Mouse (Mus musculus) left cerebral cortex, postnatal 14 days (tissue): ENCODE measurements around the gene Tns3. TPM values are rescaled to one million over a fixed set of nuclear protein-coding genes. Genes with fewer than 3 reads are reported as not detected.
A peak's percentile ranks its signal among the peaks of the same experiment; 100 is the strongest.
"Not testable (repeated sequence)": the region's sequence is repeated elsewhere in the genome, so short reads cannot be mapped to it uniquely, and the experiment has no call there.

Source experiments
- DNase-seq, 2 experiments: peaks; one replicate each; pipeline ENCODE4 v3.0.0; 2021 to 2022; ENCODE audit warnings: low spot score in 2 of 2, mixed read lengths in 1 of 2
- intact Hi-C: fragments of 180-260 bp; cut with DNase I; formaldehyde crosslinking; loops from one replicate; pipeline ENCODE4 v1.15.1; 2025
- total RNA-seq, 2 experiments: library from RNA; stranded (reverse); gene quantifications; 2 replicates each; pipeline ENCODE4 v1.2.3; 2021

The Tns3 gene
- total RNA-seq, 2 experiments from 2014 or later: 37.5 to 40.8 TPM

DNA sequence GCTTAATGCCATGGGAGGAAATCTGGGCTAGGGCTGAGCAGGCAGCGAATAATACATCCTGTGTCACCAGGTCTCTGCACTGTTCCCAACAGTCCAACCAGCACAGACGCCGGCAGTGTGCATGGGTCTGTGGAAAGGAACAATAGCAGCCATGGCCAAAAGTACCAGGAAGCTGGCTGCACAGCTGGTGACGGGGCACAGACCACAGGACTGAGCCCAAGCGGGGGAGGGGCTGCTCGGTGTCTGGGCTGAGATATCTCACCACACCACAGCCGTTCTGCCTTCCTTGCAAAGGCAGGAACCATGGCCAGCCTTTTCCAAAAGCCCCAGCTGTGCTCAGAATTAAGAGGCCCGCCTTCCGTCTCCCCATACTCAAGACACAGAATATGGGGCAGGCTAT lies 107.3 kb downstream of the Tns3 start:
- intact Hi-C loops: no loop called here
- DNase-seq: peak; percentile 30 to 59

DNA sequence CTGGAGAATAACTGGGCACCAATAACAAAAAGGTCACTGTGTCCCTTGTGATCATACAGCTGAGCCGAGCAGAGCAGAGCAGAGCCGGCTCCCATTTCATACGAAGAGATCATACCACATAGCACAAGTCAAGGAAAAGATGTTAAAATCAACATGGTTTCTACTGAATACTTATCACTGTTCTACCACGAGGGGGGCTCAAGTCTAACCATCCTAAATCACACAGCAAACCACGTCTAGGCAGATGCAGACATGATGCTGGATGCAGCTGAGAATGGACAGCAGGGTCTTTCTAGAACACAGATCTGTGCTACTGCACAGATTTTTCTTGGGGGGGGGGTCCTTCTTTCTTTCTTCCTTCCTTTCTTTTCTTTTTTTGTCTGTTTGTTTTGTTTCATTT lies 112.6 kb downstream of the Tns3 start:
- intact Hi-C loops: no loop called here
- no peak for DNase-seq

DNA sequence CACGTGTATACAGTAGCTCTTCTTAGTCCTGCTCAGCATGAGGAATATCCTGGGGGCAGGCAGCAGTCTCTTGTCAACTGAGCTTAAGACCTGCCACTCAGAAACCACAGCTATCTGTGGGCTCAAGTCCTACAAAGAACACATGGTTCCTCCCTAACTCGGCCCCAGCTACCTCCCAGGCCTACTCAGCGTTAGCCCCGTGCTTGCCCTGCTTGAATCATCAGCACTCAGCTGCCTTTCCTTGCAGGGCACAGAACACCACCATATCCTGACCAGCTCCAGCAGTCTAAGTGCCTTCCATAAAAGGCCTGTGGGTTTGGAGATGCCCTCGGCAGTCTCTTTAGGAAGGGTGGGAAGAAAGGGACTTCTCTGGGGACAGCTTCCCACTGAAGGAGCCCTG lies 116.7 kb downstream of the Tns3 start:
- intact Hi-C loops: loop anchor here (10.0 kb wide), 1 partner anchor 117 kb away; the partner anchor contains the start of gene Tns3
- DNase-seq: no peak

DNA sequence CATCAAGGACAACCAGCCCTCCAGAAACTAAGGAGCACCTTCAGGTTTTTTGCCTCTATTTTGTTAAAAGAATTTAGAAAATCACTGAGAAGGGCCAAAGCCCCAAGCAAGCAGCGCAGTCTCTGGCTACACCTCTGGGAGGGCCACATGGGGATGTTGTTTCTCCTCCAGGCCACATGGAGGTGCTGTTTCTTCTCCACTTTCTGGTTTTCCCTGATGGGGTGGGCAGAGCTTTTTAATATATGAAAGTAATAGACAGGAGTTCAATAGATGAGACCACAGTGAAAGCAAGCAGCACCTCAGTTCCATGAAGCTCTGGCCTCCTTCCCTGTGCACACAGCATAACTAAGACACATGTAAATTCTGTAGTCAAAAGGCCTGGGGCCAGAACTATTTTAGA lies 118.5 kb downstream of the Tns3 start:
- intact Hi-C loops: loop anchor here (10.0 kb wide), 1 partner anchor 119 kb away; the partner anchor contains the start of gene Tns3
- DNase-seq: no peak

DNA sequence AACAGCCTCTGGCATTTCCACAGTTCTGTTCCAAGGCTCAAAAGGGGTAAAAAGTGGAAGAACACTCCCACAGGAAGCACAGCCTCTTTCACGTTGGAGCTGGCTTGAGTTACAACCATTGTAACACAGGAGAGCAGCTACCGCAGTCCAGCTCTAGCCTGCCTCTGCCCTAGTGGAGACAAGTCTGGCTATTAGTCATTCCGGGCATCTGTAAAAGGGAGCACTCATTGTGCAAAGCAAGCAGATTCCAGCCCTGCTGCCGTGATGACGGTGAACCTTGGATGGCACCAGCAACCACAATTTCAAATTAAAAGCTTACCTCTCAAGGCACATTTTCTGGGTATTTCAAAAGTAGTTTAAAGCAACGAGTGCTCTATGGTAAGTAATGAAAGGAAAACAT lies 120.0 kb downstream of the Tns3 start:
- intact Hi-C loops: loop anchor here (10.0 kb wide), 1 partner anchor 120 kb away; the partner anchor contains the start of gene Tns3
- no peak for DNase-seq

DNA sequence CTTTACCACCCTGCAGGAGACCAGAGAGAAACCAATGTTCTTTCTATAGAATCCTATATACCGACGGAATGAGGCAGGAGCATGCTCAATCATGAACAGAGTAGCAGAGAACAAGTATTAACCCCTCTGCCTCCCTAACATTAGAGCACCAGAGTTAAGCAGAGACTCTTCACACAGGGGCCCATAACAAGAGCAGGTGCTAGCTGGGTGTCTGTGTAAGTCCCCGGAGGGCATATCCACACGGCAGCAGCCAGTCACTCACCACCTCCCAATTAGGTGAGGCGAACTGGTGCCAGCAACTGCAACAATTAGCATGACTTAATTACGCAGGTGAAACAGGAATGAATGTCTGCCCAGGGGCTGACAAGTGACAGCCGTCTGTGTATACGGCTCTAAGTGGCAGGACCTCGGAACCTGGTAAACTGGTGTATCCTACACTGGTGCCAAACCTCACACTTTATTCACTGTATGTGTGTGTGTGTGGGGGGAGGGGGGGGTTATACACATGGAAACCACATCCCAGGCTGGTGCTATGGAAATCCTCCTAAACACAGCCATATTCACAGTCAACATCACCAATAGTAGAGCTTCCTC lies 123.0 kb downstream of the Tns3 start:
- no peak for DNase-seq
- intact Hi-C loops: loop anchor here (10.0 kb wide), 1 partner anchor 123 kb away; the partner anchor contains the start of gene Tns3

DNA sequence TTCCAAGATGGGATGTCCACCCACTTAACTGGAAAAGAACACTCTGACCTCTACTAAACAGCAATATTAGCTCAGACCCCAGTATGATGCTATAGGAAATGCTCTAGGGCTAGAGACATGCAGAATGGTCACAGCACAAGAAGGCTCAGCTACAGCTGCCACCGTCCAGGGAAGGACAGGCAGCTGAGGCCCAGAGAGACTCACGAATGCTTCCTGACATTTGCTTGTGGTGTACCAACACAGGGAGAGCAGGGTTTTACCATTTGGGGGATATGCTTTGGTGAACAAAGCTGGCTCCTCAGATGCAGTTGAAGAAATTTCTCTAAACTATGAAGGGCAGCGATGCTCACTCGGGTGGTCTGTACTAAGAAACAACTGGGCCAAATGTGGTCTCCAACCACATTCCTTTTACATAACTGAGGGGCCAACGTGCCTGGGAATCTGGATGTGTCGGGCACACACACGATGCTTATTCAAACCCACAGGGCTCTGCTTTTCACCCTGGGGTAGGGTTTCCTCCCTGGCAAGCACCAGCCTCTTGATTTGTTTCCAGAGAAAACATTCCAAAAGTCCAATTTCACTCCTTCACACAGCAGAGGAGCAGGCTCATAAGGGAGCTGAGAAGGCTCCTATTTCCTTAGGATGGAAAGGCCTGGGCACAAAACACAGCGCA lies 124.6 kb downstream of the Tns3 start:
- intact Hi-C loops: loop anchor here (5.0 to 10.0 kb wide), 3 partner anchors 125 to 598 kb away; partner anchors contain the start of gene Tns3
- DNase-seq: no peak

DNA sequence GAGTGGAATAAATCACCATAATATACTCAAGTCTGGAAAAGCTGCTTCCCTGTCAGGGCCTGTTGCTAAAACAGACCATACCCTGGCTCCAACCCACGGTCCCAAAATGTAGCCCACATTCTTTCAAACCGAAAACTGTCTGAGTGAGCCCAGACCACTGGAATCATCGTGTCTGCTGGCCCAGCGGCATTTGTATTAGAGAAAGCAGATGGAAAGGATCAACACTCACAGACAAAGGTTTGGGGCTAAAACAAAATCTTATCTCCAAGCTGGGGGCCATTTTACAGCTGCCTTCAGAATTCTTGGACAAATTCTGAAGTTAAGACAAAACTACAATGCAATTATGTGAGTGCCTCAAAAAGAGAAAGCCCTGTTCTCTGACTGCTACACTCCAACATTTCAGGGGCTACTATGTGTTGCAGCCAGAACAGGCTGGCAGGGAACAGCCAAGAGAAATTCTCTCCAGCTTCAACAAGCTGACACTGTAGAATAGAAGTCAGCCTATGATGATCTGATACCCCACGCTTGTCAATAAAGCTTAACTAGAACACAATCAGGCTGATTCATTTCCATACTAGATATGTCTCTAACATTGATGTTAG lies 127.2 kb downstream of the Tns3 start:
- intact Hi-C loops: loop anchor here (5.0 kb wide), 2 partner anchors 325 to 600 kb away; no protein-coding TSS in a partner anchor
- no peak for DNase-seq

DNA sequence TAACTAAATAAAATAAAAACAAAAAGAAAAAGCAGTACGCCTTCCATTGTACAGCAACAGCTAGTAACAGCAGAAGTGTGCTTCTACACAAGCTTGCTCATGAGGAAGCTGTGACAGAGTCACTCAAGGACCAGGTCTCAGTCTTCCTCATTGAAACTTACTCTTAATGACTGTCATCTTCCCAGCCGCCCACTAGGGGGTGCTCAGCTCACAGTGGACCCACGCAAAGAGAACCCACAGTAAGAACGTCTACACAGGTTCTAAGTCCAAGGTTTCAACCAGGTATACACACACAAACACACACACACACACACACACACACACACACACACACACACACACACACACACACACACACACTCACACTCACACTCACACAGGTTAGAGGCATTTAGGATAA lies 129.4 kb downstream of the Tns3 start:
- intact Hi-C loops: loop anchor here (2.0 to 5.0 kb wide), 3 partner anchors 327 to 602 kb away; no protein-coding TSS in a partner anchor
- DNase-seq: peak; percentile 72 to 80

DNA sequence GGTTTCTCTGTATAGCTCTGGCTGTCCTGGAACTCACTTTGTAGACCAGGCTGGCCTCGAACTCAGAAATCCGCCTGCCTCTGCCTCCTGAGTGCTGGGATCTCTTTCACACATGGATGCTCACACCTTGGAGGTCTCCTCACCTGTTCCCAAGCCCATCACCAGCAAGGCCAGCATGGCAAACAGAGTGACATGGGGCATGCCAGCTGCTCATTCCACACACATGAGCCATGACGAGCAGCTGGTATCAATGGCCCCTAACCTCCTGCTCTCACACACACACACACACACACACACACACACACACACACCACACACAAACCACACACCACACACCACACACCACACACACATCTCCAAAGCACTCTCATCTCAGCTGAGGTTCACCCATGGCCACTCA lies 131.6 kb downstream of the Tns3 start:
- DNase-seq, intact Hi-C loops: not testable (repeated sequence)

DNA sequence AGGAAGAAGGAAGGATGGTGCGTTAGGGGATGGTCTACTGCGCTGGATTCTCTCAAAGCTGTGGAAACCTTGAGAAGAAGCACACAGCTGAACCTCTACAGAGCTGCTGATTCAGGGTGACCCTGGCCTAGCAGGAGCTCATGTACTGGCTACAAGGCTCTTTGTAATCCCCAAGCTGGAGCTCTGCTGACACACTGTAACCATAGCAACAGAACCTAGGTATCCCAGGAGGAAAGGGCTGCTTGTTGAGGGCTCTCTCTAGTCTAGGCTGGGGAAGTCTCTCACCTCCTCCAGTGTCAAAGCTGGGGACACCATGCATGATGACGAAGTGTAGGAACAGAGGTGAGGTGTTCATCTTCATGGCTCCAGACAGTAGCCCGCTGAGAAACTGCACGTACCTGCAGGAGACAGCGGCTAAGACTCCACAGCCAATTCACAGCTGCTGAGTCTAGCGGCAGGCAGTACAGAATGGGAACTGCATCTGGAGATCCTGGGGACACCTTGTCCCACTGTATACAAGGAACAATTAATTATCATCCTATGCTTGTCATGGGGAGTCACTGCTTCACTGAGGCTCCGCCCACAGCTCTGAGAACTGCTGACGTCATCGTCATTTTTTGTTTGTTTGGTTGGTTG lies 132.1 kb downstream of the Tns3 start:
- no peak for DNase-seq
- intact Hi-C loops: no loop called here

DNA sequence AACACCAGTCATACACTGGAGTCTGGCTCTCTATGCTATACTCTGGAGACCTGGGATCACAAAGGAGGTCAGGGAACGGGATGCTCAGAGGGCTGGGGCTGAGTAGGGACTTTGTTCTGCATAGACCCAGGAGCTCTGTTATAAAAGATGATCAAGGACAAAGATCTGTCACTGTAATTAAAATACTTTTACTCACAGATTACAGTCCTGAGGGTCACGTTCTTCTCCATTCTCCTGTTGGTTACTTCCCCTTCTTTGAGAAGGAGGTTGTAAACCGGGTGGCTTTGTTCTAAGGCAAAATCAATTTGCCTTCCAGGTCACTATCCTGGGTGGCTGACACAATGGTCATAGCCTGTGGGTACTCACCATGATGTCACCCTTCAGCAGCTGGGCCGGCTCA lies 133.8 kb downstream of the Tns3 start:
- DNase-seq: no peak
- intact Hi-C loops: no loop called here

DNA sequence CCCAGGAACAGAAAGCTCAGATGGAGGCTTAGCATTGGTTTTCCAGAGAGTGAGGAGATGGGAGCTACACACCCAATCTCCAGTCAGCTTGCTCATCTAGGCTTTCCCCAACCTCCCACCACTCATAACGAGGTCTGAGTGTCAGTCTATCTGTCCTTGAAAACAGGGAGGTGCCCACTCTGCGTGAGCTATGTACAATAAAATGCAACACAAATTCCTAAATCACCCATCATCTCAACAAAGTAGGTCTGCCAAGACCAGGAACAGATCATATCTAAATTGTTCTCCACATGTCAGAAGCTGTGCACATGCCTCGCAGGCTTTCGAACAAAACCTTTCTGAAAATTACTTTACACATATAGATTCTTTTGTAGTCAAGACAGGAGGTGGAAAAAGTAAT lies 134.3 kb downstream of the Tns3 start:
- DNase-seq: no peak
- intact Hi-C loops: no loop called here

DNA sequence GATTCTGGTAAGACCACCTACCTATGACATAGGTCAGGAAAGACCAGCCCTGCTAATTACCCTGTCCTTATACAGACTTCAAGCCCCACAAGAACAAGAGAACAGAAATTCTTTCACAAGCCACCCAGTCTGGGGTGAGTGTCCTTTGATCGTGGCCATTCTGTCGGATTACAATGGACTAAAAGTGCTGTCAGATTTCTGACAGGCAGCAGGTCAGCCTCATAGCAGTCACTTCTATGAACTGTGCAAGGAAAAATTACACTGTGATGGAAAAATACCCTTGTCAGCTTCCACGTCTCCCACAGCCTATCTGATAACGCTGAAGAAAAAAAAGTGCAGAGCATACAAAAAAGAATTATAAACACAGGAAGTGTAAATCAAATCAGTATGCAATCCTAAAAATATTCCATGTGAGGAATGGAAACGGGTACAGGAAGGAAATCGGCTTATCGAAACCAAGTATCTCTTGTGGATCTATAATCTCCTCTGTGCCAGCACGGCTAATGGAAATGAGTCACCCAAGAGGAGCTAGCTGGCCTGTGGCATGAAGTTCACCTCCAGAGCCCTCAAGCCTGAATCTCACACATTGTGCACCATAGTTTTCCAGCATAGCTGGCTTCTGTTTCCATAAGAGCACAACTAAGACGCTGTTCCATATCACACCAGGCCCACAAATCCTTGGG lies 138.7 kb downstream of the Tns3 start:
- intact Hi-C loops: loop anchor here (10.0 kb wide), 1 partner anchor 1321 kb away; no protein-coding TSS in a partner anchor
- DNase-seq: no peak

DNA sequence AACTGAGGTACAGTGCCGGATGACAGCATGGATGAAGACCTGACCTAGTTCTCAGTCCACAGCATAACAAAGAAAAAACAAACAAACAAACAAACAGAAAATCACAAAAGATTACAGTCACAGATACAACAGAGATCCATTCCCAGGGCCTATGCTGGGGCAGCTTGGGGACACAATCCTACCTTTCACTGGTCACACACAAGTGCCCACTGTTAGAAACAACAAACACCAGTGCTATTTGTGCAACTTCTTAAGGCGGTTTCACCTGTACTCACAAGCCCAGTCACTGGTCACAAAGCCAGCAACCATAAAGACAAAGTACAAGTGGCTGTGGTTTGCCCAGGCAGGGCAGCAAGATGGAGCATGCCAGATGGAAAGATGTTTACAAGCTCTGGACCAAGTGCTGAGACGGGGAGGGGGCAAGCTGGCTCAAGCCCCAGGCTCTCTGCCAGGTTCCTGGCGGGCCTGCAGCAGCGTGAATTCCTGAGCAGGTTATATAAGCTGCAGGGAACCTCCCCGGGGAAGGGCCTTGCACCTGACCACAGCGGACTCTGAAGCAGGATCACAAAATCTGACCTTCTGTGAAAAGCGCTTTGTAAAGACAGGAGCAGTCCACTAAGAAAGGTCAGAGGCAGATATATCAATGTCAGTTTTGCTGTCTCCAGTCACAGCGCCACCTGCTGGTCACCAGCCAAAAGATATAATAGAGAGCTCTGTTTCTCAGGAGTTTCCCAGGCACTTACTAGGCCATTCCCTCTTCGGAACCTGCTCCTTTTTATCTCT lies 140.8 kb downstream of the Tns3 start:
- peak; percentile 80 to 84 for DNase-seq
- intact Hi-C loops: loop anchor here (1.0 to 10.0 kb wide), 2 partner anchors 99 to 1319 kb away; no protein-coding TSS in a partner anchor

DNA sequence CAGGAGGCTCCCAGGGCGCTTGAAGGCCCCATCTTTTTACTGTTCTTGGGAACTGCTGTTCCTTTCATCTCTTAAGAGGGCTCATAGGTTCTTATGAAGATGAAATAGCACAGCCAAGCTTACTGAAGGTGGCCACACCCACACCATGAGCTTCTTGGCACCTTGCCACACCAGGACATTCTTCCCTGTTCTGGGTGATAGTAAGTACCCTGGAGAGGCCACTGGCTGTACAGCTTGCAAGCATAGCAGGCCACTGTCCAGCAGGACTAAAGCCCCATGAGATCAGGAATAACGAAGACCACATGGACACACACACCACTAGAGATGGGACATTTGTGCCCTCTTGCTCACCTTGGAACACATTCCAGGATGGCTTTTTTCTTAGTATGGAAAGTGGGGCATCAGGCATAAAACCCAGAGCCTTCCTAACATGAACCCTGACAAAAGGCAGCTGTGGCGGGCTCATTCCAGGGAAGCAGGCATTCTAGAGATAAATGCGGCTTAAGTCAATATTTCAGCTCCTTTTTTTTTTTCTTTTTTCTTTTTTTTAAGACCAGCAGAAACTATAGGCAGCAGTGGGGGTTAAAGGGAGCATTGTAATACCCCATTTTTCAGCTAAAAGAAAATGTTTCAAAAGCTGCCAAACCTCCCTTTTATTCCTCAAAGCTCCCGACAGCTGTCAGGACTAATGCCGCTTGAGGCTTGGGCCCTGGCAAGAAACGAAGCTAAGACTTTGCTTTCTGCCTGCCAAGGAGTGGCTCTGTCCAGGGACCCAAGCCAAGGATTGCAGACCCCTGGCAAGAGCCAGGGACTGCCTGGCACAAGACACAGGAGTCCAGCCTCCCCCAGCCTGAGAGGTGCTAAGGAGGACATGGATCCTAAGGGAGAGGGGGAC lies 150.7 kb downstream of the Tns3 start:
- peak; percentile 37 to 41 for DNase-seq
- intact Hi-C loops: no loop called here

DNA sequence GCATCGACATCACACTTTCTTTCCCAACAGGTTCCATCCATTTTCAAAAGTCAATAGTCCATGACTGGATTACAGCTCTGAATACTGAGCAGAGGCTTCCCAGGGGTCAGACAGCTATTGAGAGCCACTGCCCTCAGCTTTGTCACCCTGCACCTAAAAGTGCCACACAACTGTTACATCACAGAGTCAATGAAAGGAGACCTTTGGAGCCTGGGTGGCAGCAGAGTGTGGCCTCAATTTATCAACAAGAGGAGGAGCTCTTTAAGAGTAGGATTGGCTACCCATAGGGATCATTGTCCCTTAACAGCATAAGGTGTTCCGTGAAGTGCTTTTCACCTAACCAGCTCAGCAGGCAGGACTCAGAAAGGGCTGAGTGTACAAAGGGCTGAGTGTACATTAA lies 154.0 kb downstream of the Tns3 start:
- intact Hi-C loops: no loop called here
- no peak for DNase-seq

DNA sequence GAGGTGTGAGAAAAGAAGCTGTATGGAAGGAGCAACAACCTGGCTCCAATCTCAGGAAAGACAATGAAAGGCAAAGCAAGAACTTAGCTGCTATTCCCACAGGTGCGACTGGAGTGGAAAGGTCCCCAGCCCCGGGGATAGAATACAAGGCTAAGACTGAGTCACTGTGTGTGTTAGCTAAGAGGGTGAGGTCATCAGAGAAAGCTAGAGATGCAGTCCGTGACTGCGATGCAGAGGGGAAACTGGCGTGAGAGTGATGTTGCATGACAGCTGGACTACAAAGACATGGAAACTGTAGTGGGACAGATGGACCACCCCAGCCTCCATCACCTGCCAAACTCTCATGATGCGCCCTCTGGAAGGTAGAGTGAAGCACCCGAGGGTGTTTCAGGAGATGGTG lies 154.7 kb downstream of the Tns3 start:
- intact Hi-C loops: no loop called here
- no peak for DNase-seq
